Mouse (Mus musculus) midbrain, postnatal 0 days (tissue): ENCODE measurements around the gene Atp6v1g3. TPM values are rescaled to one million over a fixed set of nuclear protein-coding genes. Genes with fewer than 3 reads are reported as not detected.

Experiments
- ATAC-seq: fragments of 200-750 bp; cut with Nextera tagmentation; 2 replicates; pipeline ENCODE4 v1.8.0; 2017; ENCODE audit warnings: moderate number of reproducible peaks, mild to moderate bottlenecking, moderate TSS enrichment, moderate library complexity; ENCODE audit not compliant: low FRiP score
- DNase-seq: peaks from one replicate; pipeline ENCODE4 v3.0.0-alpha.2; 2015; ENCODE audit warnings: low spot score
- H3K27ac ChIP-seq: fragments of 300-500 bp; sonication (generic); 2 replicates; pipeline ENCODE4 v1.5.1; 2014; ENCODE audit warnings: low read depth, mild to moderate bottlenecking, low read length, mixed read lengths
- H3K27me3 ChIP-seq: fragments of 300-500 bp; sonication (generic); 2 replicates; pipeline ENCODE4 v1.6.1; 2014; ENCODE audit warnings: low read length, control low read depth, mixed read lengths; ENCODE audit not compliant: insufficient read depth
- H3K36me3 ChIP-seq: fragments of 300-500 bp; sonication (generic); 2 replicates; pipeline ENCODE4 v1.6.1; 2014; ENCODE audit warnings: low read length, control low read depth, mixed read lengths; ENCODE audit not compliant: insufficient read depth
- H3K4me1 ChIP-seq: fragments of 300-500 bp; sonication (generic); 2 replicates; pipeline ENCODE4 v1.6.1; 2014; ENCODE audit warnings: mild to moderate bottlenecking, control low read depth, antibody characterized with exemption, low read length, mixed read lengths; ENCODE audit not compliant: insufficient read depth
- H3K4me2 ChIP-seq: fragments of 300-500 bp; sonication (generic); 2 replicates; pipeline ENCODE4 v1.6.1; 2014; ENCODE audit warnings: low read depth, mild to moderate bottlenecking, low read length, mixed read lengths; ENCODE audit not compliant: poor library complexity, severe bottlenecking
- H3K4me3 ChIP-seq: fragments of 300-500 bp; sonication (generic); 2 replicates; pipeline ENCODE4 v1.5.1; 2014; ENCODE audit warnings: low read depth, mild to moderate bottlenecking, low read length, moderate library complexity
- H3K9ac ChIP-seq: fragments of 300-500 bp; sonication (generic); replicated peaks from 2 replicates; pipeline ENCODE4 v1.6.1; 2014; ENCODE audit warnings: mild to moderate bottlenecking, low read length, moderate library complexity, mixed read lengths; ENCODE audit not compliant: poor library complexity, severe bottlenecking
- H3K9me3 ChIP-seq: fragments of 300-500 bp; sonication (generic); 2 replicates; pipeline ENCODE4 v1.6.1; 2016; ENCODE audit warnings: low read length, control low read depth
- CTCF ChIP-seq: IDR thresholded peaks from 2 replicates; pipeline ENCODE4 v1.5.1; 2016; ENCODE audit warnings: antibody characterized with exemption, mild to moderate bottlenecking
- WGBS: fragments of 180-500 bp; shearing (Covaris S2); extraction: QIAGEN DNeasy Blood & Tissue Kit; methylation state at CpG from one replicate; pipeline ENCODE4 v1.1.7; 2014; 5-methylcytosine and 5-hydroxymethylcytosine counted together
- polyA plus RNA-seq: library from polyadenylated mRNA; unstranded; fragments of >200 nt; fragmentation: Nextera tagmentation; extraction: Ambion mirVana; gene quantifications from 2 replicates; pipeline ENCODE4 v1.2.1, GENCODE M21; 2015
- total RNA-seq: library from RNA; depleted of rRNA; stranded (reverse); fragments of >200 nt; gene quantifications from 2 replicates; pipeline ENCODE4 v1.2.3, GENCODE M21; 2014

The Atp6v1g3 gene
- total and polyA plus RNA-seq, 2 experiments from 2014 or later, result not detected

DNA sequence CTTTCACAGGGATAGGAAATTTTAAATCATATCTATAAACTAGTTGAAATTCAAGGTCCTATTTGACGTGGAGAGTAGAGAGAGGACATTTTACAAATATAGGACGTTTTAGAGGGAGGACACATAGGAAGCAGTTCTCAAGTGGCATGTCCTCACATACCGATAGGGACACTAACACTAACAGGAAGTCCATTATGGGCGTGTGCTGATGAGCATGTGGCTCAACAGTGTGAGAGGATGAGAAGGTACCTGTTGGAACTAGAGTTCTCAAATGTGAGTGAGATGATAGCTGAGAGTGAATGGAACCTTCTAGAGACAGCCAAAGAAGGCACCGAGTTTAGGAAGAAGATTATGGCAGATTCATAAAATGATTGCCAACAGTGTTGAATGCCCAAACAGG, 17.9 kb downstream of the Atp6v1g3 start:
- WGBS, result 87% methylated on average over 5 of the region's 5 CpGs
- no peak for ATAC-seq
- no peaks in the 10 kb centered on the region for H3K4me1 ChIP-seq

DNA sequence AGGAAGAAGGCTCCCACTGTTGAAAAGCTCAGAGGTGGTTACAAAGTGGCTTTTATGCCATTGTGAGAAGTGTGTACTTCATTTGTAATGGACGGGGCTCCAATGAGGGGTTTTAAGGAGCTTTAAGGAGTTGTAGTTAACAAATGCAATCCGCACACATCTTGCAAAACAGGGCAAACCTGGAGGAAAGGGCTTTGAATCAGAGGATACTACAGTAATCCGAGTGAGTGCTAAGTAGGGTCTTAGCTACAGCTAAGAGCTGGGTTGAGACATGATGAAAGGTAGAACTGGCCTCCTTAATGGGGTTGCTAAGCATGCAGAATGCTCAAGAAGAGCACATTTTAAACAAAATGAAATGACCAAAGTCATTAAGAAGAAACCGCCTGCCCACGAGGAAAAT, 20.9 kb downstream of the Atp6v1g3 start:
- Histone ChIP-seq H3K27me3 (no peaks in the 10 kb centered on the region), H3K4me1 (no peaks in the 10 kb centered on the region), H3K9ac (no peak overlapping the region), H3K27ac (no peak overlapping the region), H3K4me2 (no peak overlapping the region), H3K36me3 (no peaks in the 10 kb centered on the region), H3K9me3 (no peaks in the 10 kb centered on the region), H3K4me3 (no peak overlapping the region)
- WGBS, result 86% methylated on average over 5 of the region's 5 CpGs
- DNase-seq, result no peak
- no peak for TF ChIP-seq CTCF
- ATAC-seq, result no peak

More for the DNA sequence above, 17.9 kb downstream of the Atp6v1g3 start:
- no peak overlapping the region for H3K9ac ChIP-seq
- no peak for DNase-seq
- H3K4me2 ChIP-seq, result no peak overlapping the region
- no peaks in the 10 kb centered on the region for H3K36me3 ChIP-seq
- no peaks in the 10 kb centered on the region for H3K27me3 ChIP-seq
- H3K4me3 ChIP-seq, result no peak overlapping the region
- no peak overlapping the region for H3K27ac ChIP-seq
- no peaks in the 10 kb centered on the region for H3K9me3 ChIP-seq
- TF ChIP-seq CTCF, result no peak

DNA sequence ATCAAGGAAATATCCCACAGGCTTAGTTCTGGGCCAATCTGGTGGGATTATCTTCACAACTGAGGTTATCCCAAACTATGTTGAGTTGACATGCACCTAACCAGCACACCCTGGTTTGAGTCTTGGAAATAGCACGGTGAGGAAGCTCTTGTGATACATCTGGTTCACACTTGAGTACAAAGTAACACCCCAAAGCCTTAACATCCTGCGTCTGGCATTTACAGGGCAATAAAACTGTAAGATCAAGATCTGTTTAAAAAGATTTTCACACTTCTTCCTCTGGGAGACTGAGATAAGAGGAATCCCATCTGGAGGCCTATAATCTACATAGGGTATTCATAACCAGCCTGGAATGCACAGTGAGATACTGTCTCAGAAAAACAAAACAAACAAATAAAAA, 24.6 kb downstream of the Atp6v1g3 start:
- ATAC-seq, result no peak

DNA sequence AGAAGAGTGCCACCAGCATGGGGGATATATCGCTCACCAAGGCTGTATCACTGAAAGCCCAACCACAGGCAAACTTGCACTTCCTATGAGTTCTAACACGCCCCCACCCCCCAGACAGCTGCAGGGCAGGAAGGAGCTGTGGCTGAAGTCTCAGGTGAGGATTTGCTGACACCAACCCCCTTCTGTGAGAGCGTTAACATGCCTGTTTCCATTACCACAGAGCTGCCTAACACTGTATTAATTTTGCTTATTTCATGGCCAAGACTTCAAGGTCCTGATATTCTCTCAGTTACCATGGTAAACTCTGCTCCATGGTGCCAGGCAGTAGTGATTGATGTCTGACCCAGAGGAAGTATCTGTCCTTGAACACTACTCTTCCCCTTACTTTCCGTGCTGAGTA, 26.0 kb downstream of the Atp6v1g3 start:
- DNase-seq (no peak), ATAC-seq (no peak)
- WGBS, result 75% methylated on average over 4 of the region's 4 CpGs
- no peak for TF ChIP-seq CTCF
- H3K36me3 ChIP-seq, result no peaks in the 10 kb centered on the region
- no peak overlapping the region for H3K9ac ChIP-seq
- no peak overlapping the region for H3K4me3 ChIP-seq
- H3K27me3 ChIP-seq, result no peaks in the 10 kb centered on the region
- H3K9me3 ChIP-seq, result no peaks in the 10 kb centered on the region
- no peaks in the 10 kb centered on the region for H3K4me1 ChIP-seq
- no peak overlapping the region for H3K27ac ChIP-seq
- no peak overlapping the region for H3K4me2 ChIP-seq

More for the DNA sequence above, 24.6 kb downstream of the Atp6v1g3 start:
- H3K4me3 ChIP-seq, result no peak overlapping the region
- no peak overlapping the region for H3K9ac ChIP-seq
- TF ChIP-seq CTCF, result no peak
- WGBS, result 76% methylated on average over 2 of the region's 2 CpGs
- DNase-seq, result no peak
- no peaks in the 10 kb centered on the region for H3K4me1 ChIP-seq
- H3K27me3 ChIP-seq, result no peaks in the 10 kb centered on the region
- no peak overlapping the region for H3K4me2 ChIP-seq
- H3K36me3 ChIP-seq, result no peaks in the 10 kb centered on the region
- no peaks in the 10 kb centered on the region for H3K9me3 ChIP-seq
- H3K27ac ChIP-seq, result no peak overlapping the region

DNA sequence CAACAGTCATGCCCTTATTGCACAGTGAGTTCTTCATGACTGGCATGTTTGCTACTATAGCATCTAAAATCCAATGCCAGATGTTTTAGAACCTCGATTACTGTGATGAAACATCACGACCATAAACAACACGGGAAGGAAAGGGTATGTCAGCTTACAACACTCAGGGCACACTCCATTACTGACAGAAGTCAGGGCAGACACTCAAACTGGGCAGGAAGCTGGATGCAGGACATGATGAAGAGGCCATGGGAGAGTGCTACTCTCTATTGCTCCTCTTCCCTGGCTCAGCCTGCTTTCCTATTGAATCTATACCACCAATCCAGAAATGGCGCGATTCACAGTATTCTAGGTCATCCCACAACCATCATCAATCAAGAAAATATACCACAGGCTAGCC, 28.4 kb downstream of the Atp6v1g3 start:
- 92% methylated on average over 5 of the region's 5 CpGs for WGBS
- H3K9me3 ChIP-seq, result no peaks in the 10 kb centered on the region
- no peak overlapping the region for H3K4me2 ChIP-seq
- ATAC-seq, result no peak
- no peaks in the 10 kb centered on the region for H3K4me1 ChIP-seq
- no peaks in the 10 kb centered on the region for H3K36me3 ChIP-seq
- no peak overlapping the region for H3K9ac ChIP-seq
- no peak for TF ChIP-seq CTCF
- H3K27ac ChIP-seq, result no peak overlapping the region
- DNase-seq, result no peak
- H3K27me3 ChIP-seq, result no peaks in the 10 kb centered on the region
- H3K4me3 ChIP-seq, result no peak overlapping the region

DNA sequence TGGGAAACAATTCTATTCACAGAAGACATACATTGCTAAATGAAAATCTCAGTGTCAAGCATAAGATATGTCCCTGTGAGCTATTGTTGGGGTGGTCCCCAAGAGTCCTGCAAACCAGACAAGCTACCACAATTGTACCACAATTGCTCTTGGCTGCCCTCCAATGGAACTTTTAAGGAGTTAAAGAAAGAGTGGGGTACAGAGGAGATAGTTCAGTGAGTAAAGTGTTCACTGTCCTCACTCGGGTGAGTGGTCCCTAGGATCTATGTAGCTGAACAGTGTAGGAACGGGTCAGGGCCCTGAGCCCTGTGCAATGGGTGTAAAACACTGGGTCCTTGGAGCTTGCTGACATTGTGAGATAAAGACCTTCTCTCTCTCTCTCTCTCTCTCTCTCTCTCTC, 29.2 kb downstream of the Atp6v1g3 start:
- TF ChIP-seq CTCF, result no peak
- WGBS, result 92% methylated on average over 2 of the region's 2 CpGs
- no peaks in the 10 kb centered on the region for H3K36me3 ChIP-seq
- H3K4me2 ChIP-seq, result no peak overlapping the region
- H3K4me3 ChIP-seq, result no peak overlapping the region
- no peaks in the 10 kb centered on the region for H3K27me3 ChIP-seq
- no peaks in the 10 kb centered on the region for H3K4me1 ChIP-seq
- H3K9ac ChIP-seq, result no peak overlapping the region
- no peak overlapping the region for H3K27ac ChIP-seq
- ATAC-seq (no peak), DNase-seq (no peak)
- H3K9me3 ChIP-seq, result no peaks in the 10 kb centered on the region
